Mouse (Mus musculus) neural tube, embryonic 12.5 days (tissue): ENCODE measurements around the gene Ifi214. TPM values are rescaled to one million over a fixed set of nuclear protein-coding genes. Genes with fewer than 3 reads are reported as not detected.
"Not testable (repeated sequence)": the region's sequence is repeated elsewhere in the genome, so short reads cannot be mapped to it uniquely, and the experiment has no call there.

Source experiments
- ATAC-seq: fragments of 200-750 bp; cut with Nextera tagmentation; 2 replicates; pipeline ENCODE4 v1.8.0; 2017; ENCODE audit warnings: low read depth, mild to moderate bottlenecking, moderate TSS enrichment, moderate library complexity; ENCODE audit not compliant: low FRiP score
- H3K27ac ChIP-seq: fragments of 300-500 bp; sonication (generic); 2 replicates; pipeline ENCODE4 v1.5.1; 2016
- H3K27me3 ChIP-seq: fragments of 300-500 bp; sonication (generic); replicated peaks from 2 replicates; pipeline ENCODE4 v1.6.1; 2016; ENCODE audit warnings: mild to moderate bottlenecking
- H3K36me3 ChIP-seq: fragments of 300-500 bp; sonication (generic); 2 replicates; pipeline ENCODE4 v1.6.1; 2016; ENCODE audit warnings: mild to moderate bottlenecking
- H3K4me1 ChIP-seq: fragments of 300-500 bp; sonication (generic); 2 replicates; pipeline ENCODE4 v1.6.1; 2016
- H3K4me2 ChIP-seq: fragments of 300-500 bp; sonication (generic); replicated peaks from 2 replicates; pipeline ENCODE4 v1.6.1; 2016; ENCODE audit warnings: mild to moderate bottlenecking
- H3K4me3 ChIP-seq: fragments of 300-500 bp; sonication (generic); 2 replicates; pipeline ENCODE4 v1.5.1; 2016
- H3K9ac ChIP-seq: fragments of 300-500 bp; sonication (generic); 2 replicates; pipeline ENCODE4 v1.6.1; 2016; ENCODE audit warnings: mild to moderate bottlenecking
- H3K9me3 ChIP-seq: fragments of 300-500 bp; sonication (generic); 2 replicates; pipeline ENCODE4 v1.6.1; 2016; ENCODE audit warnings: mild to moderate bottlenecking
- WGBS: fragments of 180-500 bp; shearing (Covaris S2); methylation state at CpG from one replicate; pipeline ENCODE4 v1.1.7; 2016; 5-methylcytosine and 5-hydroxymethylcytosine counted together
- polyA plus RNA-seq: library from polyadenylated mRNA; unstranded; fragments of >200 nt; fragmentation: Nextera tagmentation; extraction: Ambion mirVana; gene quantifications from 2 replicates; pipeline ENCODE4 v1.2.1, GENCODE M21; 2016

Gene Ifi214
- polyA plus RNA-seq: not detected in 2 replicates

DNA sequence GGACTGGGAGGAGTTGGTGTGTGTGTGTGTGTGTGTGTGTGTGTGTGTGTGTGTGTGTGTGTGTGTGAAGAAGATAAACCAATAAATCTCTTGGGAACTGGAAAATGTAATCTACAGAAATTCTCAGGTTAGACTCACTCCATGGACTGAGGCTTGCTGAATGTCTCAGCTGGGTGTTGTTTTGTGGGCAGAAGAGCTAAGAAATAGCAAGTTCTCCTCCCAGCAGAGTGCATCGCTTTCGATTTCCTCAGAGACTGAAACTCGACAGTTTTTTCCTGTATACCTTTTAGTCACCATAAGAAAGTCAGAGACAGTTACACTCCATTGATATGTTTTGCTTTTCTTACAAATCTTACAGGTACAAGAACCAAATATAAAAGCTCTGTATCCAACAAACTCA lies at the start of gene Ifi214:
Gene Ifi214 (minus strand): TSS at position 167 of the 400 bp plus-strand sequence.
- H3K27ac ChIP-seq, H3K9me3 ChIP-seq, H3K9ac ChIP-seq, H3K4me2 ChIP-seq, H3K36me3 ChIP-seq, H3K4me3 ChIP-seq, H3K27me3 ChIP-seq, ATAC-seq, H3K4me1 ChIP-seq: not testable (repeated sequence)
- WGBS: 91% methylated on average over 3 of the region's 3 CpGs

DNA sequence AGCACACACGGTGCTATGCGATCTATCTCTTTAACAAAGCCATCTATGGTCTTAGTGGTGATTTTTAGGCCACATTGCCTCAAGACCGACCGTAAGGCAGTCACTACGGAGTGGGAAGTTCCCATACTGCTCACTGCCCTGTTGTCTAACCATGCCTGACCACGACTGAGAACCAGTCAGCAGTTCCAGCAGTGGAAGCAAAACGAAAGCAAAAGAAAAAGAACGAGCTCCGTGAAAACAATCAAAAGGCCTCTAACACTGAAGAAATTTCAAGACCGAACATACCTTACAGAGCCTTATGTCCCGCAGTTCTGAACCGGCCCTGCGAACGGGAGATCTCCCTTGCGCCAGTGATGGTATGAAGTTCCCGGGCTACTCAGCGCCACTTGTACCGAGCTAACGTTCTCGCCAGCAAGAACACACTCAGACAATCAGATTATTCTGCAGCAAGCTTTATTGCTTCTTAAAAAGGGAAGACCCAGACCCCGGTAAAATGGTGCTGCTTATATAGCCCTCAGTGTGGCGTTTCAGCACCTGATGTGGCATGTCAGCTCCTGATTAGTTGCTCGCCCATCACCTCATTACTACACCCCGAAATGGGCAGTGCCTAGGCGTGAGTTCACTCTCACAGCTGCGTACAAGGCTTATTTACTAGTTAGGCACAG lies 44.3 kb upstream of the Ifi214 start:
- WGBS: 92% methylated on average over 26 of the region's 26 CpGs

DNA sequence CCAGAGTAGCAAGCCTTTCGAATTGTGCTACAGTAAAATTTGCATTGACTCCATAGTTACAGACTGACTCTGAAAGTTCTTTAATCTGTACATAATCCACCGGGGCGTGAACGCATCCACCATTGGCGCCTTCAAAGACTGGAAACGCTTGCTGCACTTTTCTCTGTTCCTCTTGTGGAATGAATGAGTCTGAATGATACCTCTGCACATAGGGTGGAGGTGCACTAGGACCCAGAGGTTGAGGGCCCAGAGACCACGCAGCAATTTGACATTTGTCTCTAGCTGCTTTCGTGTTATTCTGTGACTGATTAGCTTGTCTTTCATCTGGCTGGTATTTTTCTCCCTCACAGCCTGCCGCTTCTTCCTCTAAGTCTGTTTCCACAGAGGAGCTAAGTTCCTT lies 43.3 kb upstream of the Ifi214 start:
- no peaks in the 10 kb centered on the region for H3K27me3 ChIP-seq
- H3K4me2 ChIP-seq: no peak overlapping the region
- H3K4me1 ChIP-seq: no peaks in the 10 kb centered on the region
- H3K9me3 ChIP-seq: peaks cover 32% of the 10 kb centered on the region
- H3K9ac ChIP-seq: no peak overlapping the region
- H3K4me3 ChIP-seq: no peak overlapping the region
- H3K36me3 ChIP-seq: no peaks in the 10 kb centered on the region
- 93% methylated on average over 9 of the region's 9 CpGs for WGBS
- ATAC-seq: no peak
- H3K27ac ChIP-seq: no peak overlapping the region

More for the DNA sequence above, 44.3 kb upstream of the Ifi214 start:
- Histone ChIP-seq H3K27ac (no peak overlapping the region), H3K4me2 (no peak overlapping the region), H3K4me1 (no peaks in the 10 kb centered on the region), H3K27me3 (no peaks in the 10 kb centered on the region), H3K4me3 (no peak overlapping the region), H3K9ac (no peak overlapping the region), H3K36me3 (no peaks in the 10 kb centered on the region), H3K9me3 (peaks cover 32% of the 10 kb centered on the region)
- no peak for ATAC-seq

DNA sequence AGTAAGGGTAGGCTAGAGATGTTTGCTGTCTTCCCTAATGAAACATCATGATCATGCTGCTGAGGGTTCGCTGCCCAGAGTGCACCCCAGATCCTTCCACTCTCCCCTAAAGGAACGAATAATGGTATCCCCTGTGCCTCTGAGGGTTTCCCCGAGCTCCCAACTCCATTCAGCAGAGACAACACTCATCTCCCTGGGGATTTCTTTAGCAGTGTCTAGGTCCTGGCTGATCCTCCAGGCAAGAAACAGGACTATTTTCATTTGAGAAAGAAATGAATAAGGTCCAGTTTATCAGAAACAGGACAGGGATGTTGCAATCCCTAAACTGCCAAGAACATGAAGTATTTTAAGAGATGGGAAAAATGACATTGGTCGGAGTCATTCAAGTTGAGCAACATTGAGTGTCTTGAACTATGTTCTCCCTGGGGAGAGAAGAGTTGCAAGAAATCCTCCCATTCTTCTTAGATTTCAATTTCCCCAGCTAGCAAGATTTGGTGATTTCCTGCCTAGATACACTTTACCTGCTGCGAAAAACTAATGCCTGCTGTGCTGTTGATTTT lies 14.8 kb upstream of the Ifi214 start:
- 85% methylated on average over 5 of the region's 5 CpGs for WGBS
- ATAC-seq, H3K27ac ChIP-seq, H3K4me3 ChIP-seq, H3K4me2 ChIP-seq, H3K27me3 ChIP-seq, H3K36me3 ChIP-seq, H3K4me1 ChIP-seq, H3K9ac ChIP-seq, H3K9me3 ChIP-seq: not testable (repeated sequence)

DNA sequence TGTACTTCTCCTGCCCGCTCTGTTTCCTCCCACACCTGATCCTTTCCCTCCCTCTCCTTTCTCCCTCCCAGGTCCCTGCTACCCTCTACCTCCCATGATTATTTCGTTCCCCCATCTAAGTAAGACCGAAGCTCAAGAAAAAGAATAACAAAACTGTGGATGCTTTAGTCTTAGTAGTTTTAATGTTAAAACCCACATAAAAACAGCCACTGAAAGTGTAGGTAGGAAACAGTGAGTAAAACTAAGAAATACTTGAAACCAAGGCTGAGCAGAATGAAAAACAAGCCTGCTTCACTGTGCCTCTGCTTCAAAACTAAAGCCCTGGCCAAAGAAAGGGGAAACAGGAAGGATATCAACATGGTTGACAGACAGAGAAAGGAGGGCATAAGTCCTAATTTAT lies 13.0 kb upstream of the Ifi214 start:
- H3K27me3 ChIP-seq, H3K9me3 ChIP-seq, H3K4me3 ChIP-seq, H3K4me2 ChIP-seq, H3K27ac ChIP-seq, H3K9ac ChIP-seq, H3K4me1 ChIP-seq, ATAC-seq, H3K36me3 ChIP-seq: not testable (repeated sequence)
- 93% methylated on average over 3 of the region's 3 CpGs for WGBS

DNA sequence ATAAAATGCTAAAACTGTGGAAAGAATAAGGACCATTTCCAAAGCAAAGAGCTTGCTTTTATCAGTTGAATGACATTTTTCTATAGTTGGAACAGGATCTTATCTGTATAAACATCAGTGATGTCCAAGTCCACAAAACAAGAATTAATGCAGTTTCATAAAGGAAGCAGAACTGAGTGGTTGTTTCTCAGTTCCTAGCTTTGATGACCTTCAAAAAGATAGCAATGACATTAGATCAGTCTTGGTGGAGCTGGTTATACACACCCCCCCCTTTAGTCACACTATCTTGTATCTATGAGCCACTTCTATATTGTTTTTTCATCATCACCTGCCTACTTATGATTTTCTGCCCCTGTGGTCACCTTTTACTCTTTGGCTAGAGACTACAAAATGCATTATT lies 14.3 kb downstream of the Ifi214 start:
- Histone ChIP-seq H3K27me3 (no peaks in the 10 kb centered on the region), H3K36me3 (no peaks in the 10 kb centered on the region), H3K4me2 (no peak overlapping the region), H3K27ac (no peak overlapping the region), H3K4me3 (no peak overlapping the region), H3K9ac (no peak overlapping the region), H3K9me3 (no peaks in the 10 kb centered on the region), H3K4me1 (no peaks in the 10 kb centered on the region)
- ATAC-seq: no peak

DNA sequence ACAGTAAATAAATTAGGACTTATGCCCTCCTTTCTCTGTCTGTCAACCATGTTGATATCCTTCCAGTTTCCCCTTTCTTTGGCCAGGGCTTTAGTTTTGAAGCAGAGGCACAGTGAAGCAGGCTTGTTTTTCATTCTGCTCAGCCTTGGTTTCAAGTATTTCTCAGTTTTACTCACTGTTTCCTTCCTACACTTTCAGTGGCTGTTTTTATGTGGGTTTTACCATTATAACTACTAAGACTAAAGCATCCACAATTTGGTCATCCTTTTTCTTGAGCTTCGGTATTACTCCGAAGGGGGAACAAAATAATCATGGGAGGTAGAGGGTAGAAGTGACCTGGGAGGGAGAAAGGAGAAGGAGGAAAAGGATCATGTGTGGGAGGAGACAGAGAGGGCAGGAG lies 25.2 kb downstream of the Ifi214 start:
- H3K9me3 ChIP-seq, H3K27ac ChIP-seq, ATAC-seq, H3K9ac ChIP-seq, H3K27me3 ChIP-seq, H3K4me1 ChIP-seq, H3K4me3 ChIP-seq, H3K36me3 ChIP-seq, H3K4me2 ChIP-seq: not testable (repeated sequence)
- WGBS: 92% methylated on average over 2 of the region's 2 CpGs

DNA sequence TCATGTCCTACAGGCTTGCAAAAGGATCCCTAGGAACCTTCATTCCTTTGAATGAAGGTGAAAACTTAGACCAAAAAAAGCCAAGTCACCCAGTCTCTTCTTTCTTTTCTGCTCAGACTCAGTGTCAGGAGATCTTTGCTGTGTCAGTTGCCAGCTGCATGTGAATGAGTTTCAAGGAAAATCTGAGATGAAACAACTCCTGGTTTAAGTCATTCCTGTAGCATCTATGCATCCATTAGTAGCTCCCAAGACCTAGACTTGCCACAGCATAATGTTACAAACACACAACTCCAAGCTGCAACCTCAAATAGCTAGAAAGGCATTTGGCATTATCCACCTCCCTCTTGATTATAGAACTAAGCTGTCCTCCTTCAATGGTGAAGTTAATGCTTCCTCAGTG lies 44.3 kb downstream of the Ifi214 start:
- H3K9ac ChIP-seq, H3K27me3 ChIP-seq, H3K27ac ChIP-seq, H3K4me3 ChIP-seq, H3K36me3 ChIP-seq, ATAC-seq, H3K4me2 ChIP-seq, H3K9me3 ChIP-seq, H3K4me1 ChIP-seq: not testable (repeated sequence)

DNA sequence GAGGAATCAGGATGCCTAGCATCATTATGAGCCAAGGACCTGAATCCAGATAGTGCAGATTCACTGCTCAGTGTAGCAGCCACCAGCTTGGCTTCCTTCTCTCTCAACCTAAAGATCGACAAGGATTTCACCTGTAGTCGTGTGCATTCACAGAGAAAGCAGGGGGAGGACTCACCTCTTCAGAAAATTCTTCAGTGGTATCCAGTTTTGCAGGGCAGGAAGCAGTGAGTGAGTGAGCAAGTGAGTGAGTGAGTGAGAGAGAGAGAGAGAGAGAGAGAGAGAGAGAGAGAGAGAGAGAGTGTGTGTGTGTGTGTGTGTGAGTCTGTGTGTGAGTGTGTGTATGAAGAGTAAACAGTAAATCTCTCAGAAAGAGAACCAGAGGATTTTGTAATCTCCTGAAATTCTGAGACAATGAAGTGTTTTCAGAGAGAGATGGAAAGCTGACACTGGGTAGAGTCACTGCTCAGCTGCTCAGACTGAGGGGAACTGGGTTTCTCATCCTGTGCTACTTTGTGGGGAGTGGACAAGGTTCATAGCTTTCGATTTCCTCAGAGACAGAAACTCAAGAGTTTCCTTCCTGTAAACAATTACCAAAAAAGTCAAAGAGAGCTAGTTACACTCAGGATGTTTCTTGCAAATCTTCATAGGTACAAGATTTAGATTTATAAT lies 44.8 kb downstream of the Ifi214 start, which contains the start of gene Ifi206:
Gene Ifi206 (minus strand): TSS at position 230 of the 669 bp plus-strand sequence.
- WGBS: 79% methylated on average over 3 of the region's 3 CpGs
- not testable (repeated sequence) for H3K9ac ChIP-seq, H3K4me3 ChIP-seq, H3K27ac ChIP-seq, H3K36me3 ChIP-seq, H3K9me3 ChIP-seq, H3K4me1 ChIP-seq, ATAC-seq, H3K4me2 ChIP-seq, H3K27me3 ChIP-seq

DNA sequence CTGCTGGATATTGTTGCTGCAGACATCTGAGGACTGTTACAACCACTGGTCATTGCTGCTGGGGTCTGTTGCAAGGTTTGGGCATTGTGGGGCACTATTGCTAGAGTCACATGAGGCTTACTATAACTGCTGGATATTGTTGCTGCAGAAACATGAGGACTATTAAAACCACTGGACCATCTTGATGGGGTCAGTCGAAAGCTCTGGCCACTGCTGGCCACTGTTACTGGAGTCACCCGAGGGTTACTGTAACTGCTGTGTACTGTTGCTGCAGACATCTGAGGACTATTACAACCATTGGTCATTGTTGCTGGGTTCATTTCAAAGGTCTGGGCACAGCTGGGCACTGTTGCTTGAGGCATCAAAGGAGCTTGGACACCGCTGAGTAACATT lies 54.6 kb downstream of the Ifi214 start:
- H3K27ac ChIP-seq, H3K9ac ChIP-seq, H3K4me2 ChIP-seq, H3K36me3 ChIP-seq, H3K4me1 ChIP-seq, ATAC-seq, H3K9me3 ChIP-seq, H3K4me3 ChIP-seq, H3K27me3 ChIP-seq: not testable (repeated sequence)
- 86% methylated on average over 3 of the region's 3 CpGs for WGBS

DNA sequence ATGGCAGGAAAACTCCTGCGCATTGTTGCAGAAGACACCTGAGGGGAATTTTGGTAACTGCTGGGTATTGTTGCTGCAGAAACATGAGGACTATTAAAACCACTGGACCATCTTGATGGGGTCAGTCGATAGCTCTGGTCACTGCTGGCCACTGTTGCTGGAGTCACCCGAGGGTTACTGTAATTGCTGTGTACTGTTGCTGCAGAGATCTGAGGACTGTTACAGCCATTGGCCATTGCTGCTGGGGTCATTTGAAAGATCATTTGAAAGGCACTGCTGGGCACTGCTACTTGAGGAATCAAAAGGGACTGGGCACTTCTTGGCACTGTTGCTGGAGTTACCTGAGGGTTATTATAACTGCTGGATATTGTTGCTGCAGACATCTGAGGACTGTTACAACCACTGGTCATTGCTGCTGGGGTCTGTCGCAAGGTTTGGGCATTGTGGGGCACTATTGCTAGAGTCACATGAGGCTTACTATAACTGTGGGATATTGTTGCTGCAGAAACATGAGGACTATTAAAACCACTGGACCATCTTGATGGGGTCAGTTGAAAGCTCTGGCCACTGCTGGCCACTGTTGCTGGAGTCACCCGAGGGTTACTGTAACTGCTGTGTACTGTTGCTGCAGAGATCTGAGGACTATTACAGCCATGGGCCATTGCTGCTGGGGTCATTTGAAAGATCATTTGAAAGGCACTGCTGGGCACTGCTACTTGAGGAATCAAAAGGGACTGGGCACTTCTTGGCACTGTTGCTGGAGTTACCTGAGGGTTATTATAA lies 55.2 kb downstream of the Ifi214 start:
- not testable (repeated sequence) for H3K27me3 ChIP-seq, H3K9me3 ChIP-seq, H3K4me1 ChIP-seq, H3K4me2 ChIP-seq, H3K9ac ChIP-seq, H3K27ac ChIP-seq, H3K36me3 ChIP-seq, H3K4me3 ChIP-seq, ATAC-seq
- WGBS: 81% methylated on average over 5 of the region's 5 CpGs
